Mouse (Mus musculus) heart, adult 8-10 months (tissue): ENCODE data around the gene Scai. TPM values are rescaled to one million over a fixed set of nuclear protein-coding genes. Genes with fewer than 3 reads are reported as not detected.

Experiments used
- DNase-seq: peaks from one replicate; pipeline ENCODE4 v3.0.0; 2022; ENCODE audit warnings: low spot score
- total RNA-seq, 4 experiments: library from RNA; stranded (reverse); gene quantifications; 2 replicates each; pipeline ENCODE4 v1.2.4; 2022

Gene Scai
- 1 to 10 TPM; 4.2 to 5.2 (median 4.3) TPM for total RNA-seq

- peak; percentile 97 for DNase-seq
Observed at GRCm38 (mm10) chr2:39190561-39191056, at the start of gene Scai. Gene Scai (minus strand): TSS chr2:39190734.

GRCm38 (mm10) chr2:39226731-39227130 lies 36.2 kb upstream of the Scai start:
- DNase-seq, result no peak

- peak; percentile 98 for DNase-seq
Observed at GRCm38 (mm10) chr2:39226019-39226640, 35.6 kb upstream of the Scai start, which contains the start of gene Ppp6c. Gene Ppp6c (minus strand): TSS chr2:39226451.

- peak; percentile 31 for DNase-seq
Observed at GRCm38 (mm10) chr2:39225331-39226018, 34.9 kb upstream of the Scai start.

GRCm38 (mm10) chr2:39224621-39225020 lies 34.1 kb upstream of the Scai start:
- DNase-seq, result no peak

GRCm38 (mm10) chr2:39220010-39220409 lies 29.5 kb upstream of the Scai start:
- no peak for DNase-seq

- no peak for DNase-seq
Observed at GRCm38 (mm10) chr2:39219034-39219433, 28.5 kb upstream of the Scai start.

- DNase-seq, result no peak
Observed at GRCm38 (mm10) chr2:39217150-39217549, 26.6 kb upstream of the Scai start.

- no peak for DNase-seq
Observed at GRCm38 (mm10) chr2:39210738-39211137, 20.2 kb upstream of the Scai start.

GRCm38 (mm10) chr2:39203359-39203758 lies 12.8 kb upstream of the Scai start:
- DNase-seq, result no peak

GRCm38 (mm10) chr2:39194809-39195208 lies 4.3 kb upstream of the Scai start:
- DNase-seq, result no peak

- peak; percentile 7 for DNase-seq
Observed at GRCm38 (mm10) chr2:39189961-39190560, 473 bp downstream of the Scai start.

- no peak for DNase-seq
Observed at GRCm38 (mm10) chr2:39185942-39186341, 4.6 kb downstream of the Scai start.

- no peak for DNase-seq
Observed at GRCm38 (mm10) chr2:39183587-39183986, 6.9 kb downstream of the Scai start.

GRCm38 (mm10) chr2:39160996-39161395 lies 29.5 kb downstream of the Scai start:
- no peak for DNase-seq

GRCm38 (mm10) chr2:39157916-39158315 lies 32.6 kb downstream of the Scai start:
- peak; percentile 3 for DNase-seq

- no peak for DNase-seq
Observed at GRCm38 (mm10) chr2:39156821-39157220, 33.7 kb downstream of the Scai start.

GRCm38 (mm10) chr2:39150943-39151342 lies 39.6 kb downstream of the Scai start:
- no peak for DNase-seq

GRCm38 (mm10) chr2:39148075-39148474 lies 42.5 kb downstream of the Scai start:
- DNase-seq, result no peak

- no peak for DNase-seq
Observed at GRCm38 (mm10) chr2:39146469-39146868, 44.1 kb downstream of the Scai start.

- DNase-seq, result no peak
Observed at GRCm38 (mm10) chr2:39142357-39142948, 48.1 kb downstream of the Scai start.
